Mouse (Mus musculus) E14TG2a.4 (cell line): Measurements from ENCODE around the gene Slc16a1.

Experiments
- H3K27me3 ChIP-seq: 2 replicates; pipeline ENCODE4 v1.6.1; 2014; ENCODE audit warnings: low read length, control low read depth; ENCODE audit not compliant: insufficient read depth
- H3K36me3 ChIP-seq: 2 replicates; pipeline ENCODE4 v1.6.1; 2014; ENCODE audit warnings: low read length, control low read depth; ENCODE audit not compliant: insufficient read depth
- H3K4me1 ChIP-seq: replicated peaks from 2 replicates; pipeline ENCODE4 v1.6.1; 2014; ENCODE audit warnings: low read depth, low read length, control low read depth
- H3K4me3 ChIP-seq: replicated peaks from 2 replicates; pipeline ENCODE4 v1.5.1; 2014; ENCODE audit warnings: mild to moderate bottlenecking, low read length
- H3K9me3 ChIP-seq: 2 replicates; pipeline ENCODE4 v1.6.1; 2014; ENCODE audit warnings: low read length, control low read depth
- CTCF ChIP-seq: conservative IDR thresholded peaks from 2 replicates; pipeline ENCODE4 v1.5.1; 2014; ENCODE audit warnings: low read length
- NANOG ChIP-seq: IDR thresholded peaks from 2 replicates; pipeline ENCODE4 v1.6.1; 2014; ENCODE audit warnings: borderline replicate concordance, low read length, mixed read lengths
- POU5F1 ChIP-seq: IDR thresholded peaks from 2 replicates; pipeline ENCODE4 v1.6.1; 2014; ENCODE audit warnings: low read length, borderline replicate concordance

Slc16a1 gene

DNA sequence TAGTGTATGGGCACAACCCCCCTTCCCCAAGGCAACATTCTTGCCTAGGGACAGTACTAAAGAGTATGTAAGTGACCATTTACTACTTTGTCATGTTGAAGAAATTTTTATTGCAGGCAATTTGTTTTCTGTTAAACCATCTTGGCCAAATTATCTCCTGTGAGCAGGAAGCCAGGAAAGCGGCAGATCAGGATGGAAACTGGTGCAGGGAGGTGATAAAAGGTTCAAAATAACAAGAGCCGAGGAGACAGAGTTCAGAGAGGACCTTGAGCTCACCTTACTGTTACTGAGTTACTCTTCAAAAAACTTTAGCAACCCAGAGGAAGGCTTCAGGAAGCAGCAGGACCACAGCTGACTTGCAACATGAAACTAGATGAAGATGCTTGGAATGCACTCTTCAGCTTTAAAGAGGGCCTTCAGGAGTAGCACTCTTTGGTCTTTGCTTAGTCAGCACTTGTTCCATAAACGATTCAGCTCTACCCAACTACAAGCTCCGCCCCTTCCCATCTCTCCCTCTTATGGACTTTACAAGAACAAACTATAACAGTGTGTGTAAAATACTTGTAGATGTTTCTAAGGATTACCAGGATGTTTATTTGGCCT is 5.8 kb upstream of the Slc16a1 start:
- Histone ChIP-seq H3K4me3 (no peak overlapping the region), H3K9me3 (no peaks in the 10 kb centered on the region), H3K4me1 (peaks cover 7% of the 10 kb centered on the region; the same call in 1 of the 2 replicates), H3K36me3 (no peaks in the 10 kb centered on the region; the same call in 1 of the 2 replicates), H3K27me3 (no peaks in the 10 kb centered on the region)
- TF ChIP-seq CTCF, result no peak
- no peak for TF ChIP-seq NANOG
- no peak for TF ChIP-seq POU5F1

DNA sequence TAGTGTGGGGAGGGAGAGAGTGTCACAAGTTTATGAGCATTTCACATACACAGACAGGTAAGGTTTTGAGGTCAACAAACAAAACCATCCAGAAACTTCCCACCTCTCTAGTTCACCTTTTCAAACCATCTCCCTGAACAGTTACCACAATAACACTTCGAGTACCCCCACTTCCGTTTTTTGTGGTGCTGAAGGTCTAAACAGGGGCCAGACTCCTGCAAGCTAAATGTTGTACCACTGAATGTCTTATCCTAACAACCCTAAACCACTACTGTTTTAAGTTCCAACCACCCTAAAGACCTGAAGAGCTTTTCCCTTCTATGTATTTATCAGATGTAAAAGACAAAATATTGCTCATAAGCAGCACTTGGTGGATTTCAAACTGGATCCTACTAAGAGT is 2.0 kb upstream of the Slc16a1 start:
- H3K9me3 ChIP-seq, result no peaks in the 10 kb centered on the region
- H3K27me3 ChIP-seq, result no peaks in the 10 kb centered on the region
- TF ChIP-seq POU5F1 (no peak), NANOG (no peak), CTCF (no peak)
- peaks cover 21% of the 10 kb centered on the region for H3K4me1 ChIP-seq
- H3K4me3 ChIP-seq, result no peak overlapping the region
- no peaks in the 10 kb centered on the region; the same call in 1 of the 2 replicates for H3K36me3 ChIP-seq

DNA sequence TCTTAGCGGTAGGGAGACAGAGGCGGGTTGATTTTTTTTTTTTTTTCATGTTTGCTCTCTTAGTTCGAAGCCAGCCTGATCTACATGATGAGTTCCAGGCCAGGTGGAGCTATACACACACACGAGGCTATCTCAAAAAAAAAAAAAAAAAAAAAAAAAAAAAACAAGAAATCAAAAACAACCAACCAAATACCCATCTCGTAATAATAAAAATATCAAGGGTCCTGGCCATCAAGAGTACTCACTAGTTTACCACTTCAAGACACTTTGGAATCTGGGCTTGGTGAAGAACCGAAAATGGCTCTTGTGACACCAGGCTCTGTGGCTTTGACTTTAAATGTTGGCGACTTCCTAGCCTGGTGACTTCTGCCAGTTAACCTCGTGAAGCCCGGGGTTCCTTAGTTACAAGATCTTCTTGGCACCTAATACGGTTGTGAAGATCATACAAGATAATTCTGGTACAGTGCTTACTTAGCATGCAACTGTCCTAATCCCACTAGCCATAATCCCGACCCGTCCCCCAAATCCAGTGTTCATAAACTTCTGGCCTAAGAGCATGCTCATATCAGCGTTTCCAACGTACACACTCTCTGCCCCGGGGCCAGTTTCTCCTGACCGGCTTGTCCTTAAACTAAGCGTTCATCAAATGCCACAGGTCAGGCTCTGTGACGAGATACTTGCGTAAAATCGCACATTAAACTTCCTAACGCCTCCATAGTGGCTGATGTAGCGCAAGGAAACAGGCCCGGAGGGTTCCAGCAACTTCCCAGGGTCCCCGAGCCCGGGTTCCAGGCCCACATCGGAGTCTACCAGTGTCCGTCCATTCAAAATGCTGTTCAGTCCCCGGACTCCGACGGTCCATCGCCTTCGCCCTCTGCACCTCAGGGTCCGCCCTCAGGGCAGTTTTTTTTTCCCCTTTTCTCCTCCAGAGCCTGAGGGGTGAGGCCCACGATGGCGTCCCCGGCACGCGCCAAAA is 753 bp upstream of the Slc16a1 start:
- Histone ChIP-seq H3K36me3 (no peaks in the 10 kb centered on the region; the same call in 1 of the 2 replicates), H3K27me3 (no peaks in the 10 kb centered on the region), H3K4me1 (peaks cover 24% of the 10 kb centered on the region), H3K9me3 (no peaks in the 10 kb centered on the region), H3K4me3 (peak overlapping the region; percentile 97)
- TF ChIP-seq CTCF (no peak), POU5F1 (no peak), NANOG (no peak)

DNA sequence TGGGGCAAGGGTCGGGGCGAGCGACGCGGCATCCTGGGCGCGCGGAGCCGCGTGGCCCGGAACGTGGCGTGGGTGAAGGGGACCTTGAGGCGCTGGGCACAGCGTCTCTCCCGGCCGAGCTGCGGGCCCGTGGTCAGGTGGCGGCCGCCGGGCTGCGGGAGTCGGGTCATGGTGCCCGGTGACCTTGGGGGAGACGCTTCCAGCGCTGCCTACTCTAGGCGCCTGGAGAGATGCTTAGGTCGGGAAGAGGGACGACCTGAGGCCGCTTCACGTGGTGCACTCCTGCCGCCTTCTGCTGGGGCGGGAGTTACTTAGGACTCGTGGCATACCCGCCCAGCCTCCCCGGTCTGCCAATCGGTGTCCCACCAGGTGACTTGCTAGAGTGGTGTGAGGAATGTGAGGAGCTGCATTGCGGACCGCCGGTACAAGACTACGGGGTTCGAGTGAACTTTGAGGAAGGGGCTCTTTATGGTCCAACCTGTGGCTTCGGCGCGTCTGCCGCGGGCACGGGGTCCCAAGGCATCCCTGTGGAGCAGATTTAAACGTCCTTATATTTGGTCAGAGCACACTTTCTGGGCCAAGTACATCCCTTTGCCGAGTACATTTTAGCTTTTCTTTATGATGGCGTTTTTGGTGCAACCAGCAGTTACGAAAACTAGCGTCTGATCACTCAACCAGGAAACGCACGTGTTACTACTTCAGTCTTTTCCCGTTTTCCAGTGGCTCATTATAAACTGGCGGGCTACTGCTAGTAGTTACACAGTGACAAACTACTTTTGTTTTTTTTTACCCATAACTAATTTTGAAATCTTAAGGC is 672 bp downstream of the Slc16a1 start:
- Histone ChIP-seq H3K9me3 (no peaks in the 10 kb centered on the region), H3K4me3 (peak overlapping the region; percentile 97), H3K4me1 (peaks cover 37% of the 10 kb centered on the region), H3K27me3 (no peaks in the 10 kb centered on the region), H3K36me3 (no peaks in the 10 kb centered on the region; the same call in 1 of the 2 replicates)
- TF ChIP-seq POU5F1, result no peak
- no peak for TF ChIP-seq NANOG
- no peak for TF ChIP-seq CTCF

DNA sequence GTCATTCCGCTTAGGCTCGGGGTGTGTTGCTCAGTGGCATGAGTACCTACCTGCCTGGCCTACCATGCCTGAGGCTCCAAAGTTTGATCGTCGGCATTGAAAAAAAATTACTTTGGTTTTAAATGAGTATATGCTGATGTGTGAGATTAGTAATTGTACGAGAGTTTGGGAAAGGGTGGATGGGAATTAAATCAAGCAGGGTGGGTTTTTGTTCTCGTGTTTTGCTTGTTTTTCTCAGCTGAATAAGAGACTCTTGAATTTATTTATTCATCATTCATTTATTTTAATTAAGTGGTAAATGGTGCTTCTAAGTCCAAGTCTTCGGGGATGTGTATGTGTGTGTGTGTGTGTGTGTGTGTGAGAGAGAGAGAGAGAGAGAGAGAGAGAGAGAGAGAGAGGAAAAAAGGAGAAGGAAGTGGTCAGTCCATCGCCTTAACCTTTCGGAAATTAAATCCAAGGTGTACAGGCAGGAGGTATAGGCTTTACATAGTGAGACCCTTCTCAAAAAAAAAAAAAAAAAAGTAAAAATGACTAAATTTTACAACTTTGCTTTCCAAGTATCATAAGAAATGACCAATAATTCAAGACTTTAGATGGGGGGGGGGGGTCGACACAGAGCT is 1.4 kb downstream of the Slc16a1 start:
- no peak for TF ChIP-seq NANOG
- TF ChIP-seq CTCF, result no peak
- no peak for TF ChIP-seq POU5F1

DNA sequence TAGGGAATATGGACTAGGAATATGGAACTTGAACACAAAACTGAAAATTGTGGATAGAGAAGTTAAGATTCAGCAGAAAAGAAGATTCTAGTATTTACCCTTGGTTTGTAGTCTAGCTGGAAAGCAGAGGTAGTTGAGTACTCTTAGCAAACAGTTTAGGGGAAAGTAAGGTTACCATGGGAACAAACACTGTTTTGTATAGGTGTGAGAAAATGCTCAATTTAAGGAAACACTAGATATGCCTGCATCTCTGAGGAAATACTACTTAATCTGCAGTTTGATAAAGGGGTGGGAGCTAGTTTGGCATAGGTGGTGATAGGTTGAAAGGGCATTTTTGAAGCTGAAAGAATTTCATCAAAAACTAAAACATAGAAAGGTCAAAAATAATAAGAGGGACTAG is 2.4 kb downstream of the Slc16a1 start:
- H3K36me3 ChIP-seq, result no peaks in the 10 kb centered on the region
- H3K4me1 ChIP-seq, result peaks cover 49% of the 10 kb centered on the region
- 0 out of 2 replicates have a peak overlapping the region, but pooled peaks have one; percentile 97 for H3K4me3 ChIP-seq
- TF ChIP-seq CTCF, result no peak
- TF ChIP-seq POU5F1, result no peak
- no peak for TF ChIP-seq NANOG
- no peaks in the 10 kb centered on the region for H3K27me3 ChIP-seq
- H3K9me3 ChIP-seq, result no peaks in the 10 kb centered on the region

More for the DNA sequence above, 1.4 kb downstream of the Slc16a1 start:
- peak overlapping the region; percentile 97 for H3K4me3 ChIP-seq
- peaks cover 44% of the 10 kb centered on the region for H3K4me1 ChIP-seq
- H3K27me3 ChIP-seq, result no peaks in the 10 kb centered on the region
- no peaks in the 10 kb centered on the region for H3K36me3 ChIP-seq
- no peaks in the 10 kb centered on the region for H3K9me3 ChIP-seq

DNA sequence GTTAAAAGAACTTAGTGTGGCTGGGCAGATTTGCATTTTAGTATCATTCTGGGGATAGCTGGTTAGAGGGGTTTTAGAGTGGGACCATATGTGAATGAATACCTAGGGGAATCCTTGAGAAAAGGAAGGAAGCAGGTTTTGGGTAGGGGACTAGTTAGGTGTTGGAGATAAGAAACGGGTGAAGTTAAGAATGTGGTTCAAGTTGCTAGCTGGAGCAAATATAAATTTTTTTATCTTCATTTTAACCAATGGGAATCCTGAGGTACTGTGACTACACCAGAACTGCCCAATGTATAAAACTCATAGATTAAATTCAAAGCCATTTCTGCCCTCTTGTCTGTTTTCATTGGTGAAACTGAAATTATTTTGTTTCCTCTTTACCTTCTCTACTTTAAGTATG is 2.8 kb downstream of the Slc16a1 start:
- no peak overlapping the region for H3K4me3 ChIP-seq
- no peak for TF ChIP-seq NANOG

DNA sequence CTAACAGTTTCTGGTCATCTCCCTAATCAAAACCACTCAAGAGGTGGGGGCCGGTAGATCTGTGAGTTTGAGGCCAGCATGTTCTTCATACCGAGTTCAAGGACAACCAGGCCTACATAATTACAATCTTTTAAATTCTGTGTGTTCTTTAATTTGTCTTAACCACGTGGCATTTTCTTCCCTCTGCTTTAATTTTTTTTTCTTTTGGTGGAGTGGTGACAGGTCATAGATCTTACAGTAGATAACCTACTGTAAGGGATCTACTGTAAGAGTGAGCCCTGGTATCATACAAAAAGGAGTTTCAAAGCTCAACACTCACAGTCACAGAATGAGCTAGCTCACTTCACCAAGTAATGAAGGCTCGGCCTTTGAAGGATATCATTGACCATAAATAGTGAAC is 4.6 kb downstream of the Slc16a1 start:
- Histone ChIP-seq H3K4me3 (no peak overlapping the region), H3K36me3 (no peaks in the 10 kb centered on the region; the same call in 1 of the 2 replicates), H3K9me3 (no peaks in the 10 kb centered on the region), H3K4me1 (peaks cover 52% of the 10 kb centered on the region), H3K27me3 (no peaks in the 10 kb centered on the region)
- TF ChIP-seq POU5F1 (no peak), CTCF (no peak), NANOG (no peak)

More for the DNA sequence above, 2.8 kb downstream of the Slc16a1 start:
- H3K36me3 ChIP-seq, result no peaks in the 10 kb centered on the region
- no peaks in the 10 kb centered on the region for H3K9me3 ChIP-seq
- peaks cover 51% of the 10 kb centered on the region for H3K4me1 ChIP-seq
- no peaks in the 10 kb centered on the region for H3K27me3 ChIP-seq
